Comparison of ENCODE assay signal across 28 mouse cellular contexts in genomic region chr6:93901408-93901807, GRCm38 (mm10).
"Had no signal": no experiment of that assay in that cellular context is flagged by ENCODE, and none has a peak within 500 bp of the region (broad histone marks: within the 10 kb centered on the region; RNA-seq: fewer than 3 reads in every experiment).

No protein-coding gene starts in this region.

- DNase-seq: cerebellum, adult 18-20 months; cerebellum, adult 2 months; cerebellum, adult 8-10 months; cerebellum, adult 9-10 months; cerebellum, adult 9-11 months; cerebellum, postnatal 10 days; cerebellum, postnatal 14 days; cerebellum, postnatal 25 days; cerebellum, postnatal 36 days; embryo, embryonic 11 days; forebrain, postnatal 0 days; gastrocnemius, adult 2 months; gastrocnemius, postnatal 10 days; gastrocnemius, postnatal 14 days; gastrocnemius, postnatal 25 days; gastrocnemius, postnatal 36 days; heart, adult 18-20 months had no signal

- H3K4me3 ChIP-seq: embryonic facial prominence, embryonic 10.5 days; embryonic facial prominence, embryonic 12.5 days; embryonic facial prominence, embryonic 13.5 days; embryonic facial prominence, embryonic 15.5 days; erythroblast, embryonic 14.5 days; forebrain, embryonic 10.5 days; forebrain, embryonic 12.5 days; forebrain, embryonic 13.5 days; forebrain, embryonic 15.5 days; gastrocnemius, adult 2 months had no signal

- H3K4me2 ChIP-seq: embryonic facial prominence, embryonic 12.5 days; embryonic facial prominence, embryonic 13.5 days; embryonic facial prominence, embryonic 15.5 days; forebrain, embryonic 12.5 days; forebrain, embryonic 13.5 days; forebrain, embryonic 15.5 days had no signal

- H3K9me3 ChIP-seq: embryonic facial prominence, embryonic 10.5 days; embryonic facial prominence, embryonic 12.5 days; embryonic facial prominence, embryonic 13.5 days; embryonic facial prominence, embryonic 15.5 days; forebrain, embryonic 10.5 days; forebrain, embryonic 12.5 days; forebrain, embryonic 13.5 days; forebrain, embryonic 15.5 days had no signal

- H3K4me1 ChIP-seq: embryonic facial prominence, embryonic 12.5 days; embryonic facial prominence, embryonic 15.5 days; forebrain, embryonic 12.5 days had no signal

- H3K36me3 ChIP-seq: embryonic facial prominence, embryonic 10.5 days; embryonic facial prominence, embryonic 12.5 days; embryonic facial prominence, embryonic 13.5 days; embryonic facial prominence, embryonic 15.5 days; forebrain, embryonic 15.5 days had no signal

- H3K27me3 ChIP-seq: embryonic facial prominence, embryonic 12.5 days; embryonic facial prominence, embryonic 13.5 days; embryonic facial prominence, embryonic 15.5 days; forebrain, embryonic 12.5 days; forebrain, embryonic 13.5 days; forebrain, embryonic 15.5 days had no signal

- ATAC-seq: forebrain, embryonic 13.5 days; forebrain, embryonic 14.5 days; forebrain, embryonic 15.5 days; forebrain, embryonic 16.5 days; forebrain, postnatal 0 days had no signal

- H3K9ac ChIP-seq: embryonic facial prominence, embryonic 12.5 days; embryonic facial prominence, embryonic 13.5 days; embryonic facial prominence, embryonic 15.5 days; forebrain, embryonic 12.5 days; forebrain, embryonic 13.5 days; forebrain, embryonic 15.5 days; forebrain, postnatal 0 days had no signal

- H3K27ac ChIP-seq: embryonic facial prominence, embryonic 10.5 days; embryonic facial prominence, embryonic 12.5 days; embryonic facial prominence, embryonic 13.5 days; embryonic facial prominence, embryonic 15.5 days; forebrain, embryonic 10.5 days; forebrain, embryonic 12.5 days; forebrain, embryonic 13.5 days; forebrain, embryonic 15.5 days; gastrocnemius, adult 2 months had no signal
